Mouse (Mus musculus) midbrain, embryonic 12.5 days (tissue): ENCODE measurements around the gene Zfp282. TPM values are rescaled to one million over a fixed set of nuclear protein-coding genes. Genes with fewer than 3 reads are reported as not detected.

Experiments used
- ATAC-seq: fragments of 200-750 bp; cut with Nextera tagmentation; 2 replicates; pipeline ENCODE4 v1.8.0; 2017; ENCODE audit warnings: low read depth, moderate TSS enrichment, moderate library complexity; ENCODE audit not compliant: low FRiP score
- H3K27ac ChIP-seq: fragments of 300-500 bp; sonication (generic); replicated peaks from 2 replicates; pipeline ENCODE4 v1.5.1; 2016; ENCODE audit warnings: mild to moderate bottlenecking
- H3K27me3 ChIP-seq: fragments of 300-500 bp; sonication (generic); 2 replicates; pipeline ENCODE4 v1.6.1; 2016; ENCODE audit warnings: mild to moderate bottlenecking
- H3K36me3 ChIP-seq: fragments of 300-500 bp; sonication (generic); 2 replicates; pipeline ENCODE4 v1.6.1; 2016
- H3K4me1 ChIP-seq: fragments of 300-500 bp; sonication (generic); 2 replicates; pipeline ENCODE4 v1.6.1; 2016
- H3K4me2 ChIP-seq: fragments of 300-500 bp; sonication (generic); replicated peaks from 2 replicates; pipeline ENCODE4 v1.6.1; 2016; ENCODE audit warnings: mild to moderate bottlenecking, moderate library complexity
- H3K4me3 ChIP-seq: fragments of 300-500 bp; sonication (generic); 2 replicates; pipeline ENCODE4 v1.5.1; 2016; ENCODE audit warnings: mild to moderate bottlenecking
- H3K9ac ChIP-seq: fragments of 300-500 bp; sonication (generic); replicated peaks from 2 replicates; pipeline ENCODE4 v1.6.1; 2016; ENCODE audit warnings: mild to moderate bottlenecking, moderate library complexity
- H3K9me3 ChIP-seq: fragments of 300-500 bp; sonication (generic); 2 replicates; pipeline ENCODE4 v1.6.1; 2016; ENCODE audit warnings: mild to moderate bottlenecking
- WGBS: fragments of 180-500 bp; shearing (Covaris S2); methylation state at CpG from one replicate; pipeline ENCODE4 v1.1.7; 2016; 5-methylcytosine and 5-hydroxymethylcytosine counted together
- polyA plus RNA-seq: library from polyadenylated mRNA; unstranded; fragments of >200 nt; fragmentation: Nextera tagmentation; extraction: Ambion mirVana; gene quantifications from 2 replicates; pipeline ENCODE4 v1.2.1, GENCODE M21; 2016

The Zfp282 gene
- polyA plus RNA-seq, 1 experiment from 2014 or later, result 27.7 TPM

GRCm38 (mm10) chr6:47904361-47904760, 27.4 kb downstream of the Zfp282 start:
- no peak overlapping the region for H3K27ac ChIP-seq
- ATAC-seq, result no peak
- H3K9me3 ChIP-seq, result no peaks in the 10 kb centered on the region
- peaks cover 82% of the 10 kb centered on the region for H3K36me3 ChIP-seq
- H3K9ac ChIP-seq, result no peak overlapping the region
- 36% methylated on average over 19 of the region's 19 CpGs for WGBS
- no peak overlapping the region for H3K4me3 ChIP-seq
- H3K4me1 ChIP-seq, result no peaks in the 10 kb centered on the region
- H3K27me3 ChIP-seq, result peaks cover 31% of the 10 kb centered on the region
- H3K4me2 ChIP-seq, result no peak overlapping the region

- Histone ChIP-seq H3K4me2 (no peak overlapping the region), H3K27me3 (peaks cover 31% of the 10 kb centered on the region), H3K4me1 (no peaks in the 10 kb centered on the region), H3K36me3 (peaks cover 74% of the 10 kb centered on the region), H3K27ac (no peak overlapping the region), H3K9me3 (no peaks in the 10 kb centered on the region), H3K4me3 (no peak overlapping the region), H3K9ac (no peak overlapping the region)
- 54% methylated on average over 44 of the region's 44 CpGs for whole genome bisulfite sequencing
- no peak for ATAC-seq
Observed at GRCm38 (mm10) chr6:47904917-47905695, 28.1 kb downstream of the Zfp282 start.

- Histone ChIP-seq H3K4me3 (no peak overlapping the region), H3K9ac (no peak overlapping the region), H3K9me3 (no peaks in the 10 kb centered on the region), H3K4me1 (no peaks in the 10 kb centered on the region), H3K27ac (no peak overlapping the region), H3K36me3 (peaks cover 62% of the 10 kb centered on the region), H3K27me3 (peaks cover 31% of the 10 kb centered on the region), H3K4me2 (no peak overlapping the region)
- 97% methylated on average over 5 of the region's 5 CpGs for WGBS
- no peak for ATAC-seq
Observed at GRCm38 (mm10) chr6:47906326-47906725, 29.3 kb downstream of the Zfp282 start.

GRCm38 (mm10) chr6:47909007-47909406, 32.0 kb downstream of the Zfp282 start:
- no peak overlapping the region for H3K4me2 ChIP-seq
- H3K9me3 ChIP-seq, result no peaks in the 10 kb centered on the region
- H3K27me3 ChIP-seq, result peaks cover 15% of the 10 kb centered on the region
- H3K9ac ChIP-seq, result no peak overlapping the region
- peaks cover 46% of the 10 kb centered on the region for H3K36me3 ChIP-seq
- no peaks in the 10 kb centered on the region for H3K4me1 ChIP-seq
- no peak overlapping the region for H3K4me3 ChIP-seq
- no peak overlapping the region for H3K27ac ChIP-seq
- WGBS, result 94% methylated on average over 1 of the region's 1 CpGs
- ATAC-seq, result no peak

- H3K27ac ChIP-seq, result no peak overlapping the region
- H3K36me3 ChIP-seq, result peaks cover 20% of the 10 kb centered on the region
- no peaks in the 10 kb centered on the region for H3K27me3 ChIP-seq
- WGBS, result 67% methylated on average over 1 of the region's 1 CpGs
- no peak overlapping the region for H3K9ac ChIP-seq
- no peaks in the 10 kb centered on the region for H3K9me3 ChIP-seq
- H3K4me2 ChIP-seq, result no peak overlapping the region
- H3K4me3 ChIP-seq, result no peak overlapping the region
- no peak for ATAC-seq
- H3K4me1 ChIP-seq, result no peaks in the 10 kb centered on the region
Observed at GRCm38 (mm10) chr6:47911650-47912049, 34.6 kb downstream of the Zfp282 start.

GRCm38 (mm10) chr6:47912991-47913390, 36.0 kb downstream of the Zfp282 start:
- no peak for ATAC-seq
- Histone ChIP-seq H3K4me2 (no peak overlapping the region), H3K9ac (no peak overlapping the region), H3K9me3 (no peaks in the 10 kb centered on the region), H3K4me3 (no peak overlapping the region), H3K27me3 (no peaks in the 10 kb centered on the region), H3K4me1 (no peaks in the 10 kb centered on the region), H3K27ac (no peak overlapping the region), H3K36me3 (peaks cover 8% of the 10 kb centered on the region; the same call in 1 of the 2 replicates)
- WGBS, result 74% methylated on average over 3 of the region's 3 CpGs

- Histone ChIP-seq H3K4me3 (no peak overlapping the region), H3K9me3 (no peaks in the 10 kb centered on the region), H3K4me1 (peaks cover 14% of the 10 kb centered on the region), H3K27ac (no peak overlapping the region), H3K9ac (no peak overlapping the region), H3K4me2 (no peak overlapping the region), H3K27me3 (no peaks in the 10 kb centered on the region), H3K36me3 (no peaks in the 10 kb centered on the region)
- 88% methylated on average over 5 of the region's 5 CpGs for WGBS
- no peak for ATAC-seq
Observed at GRCm38 (mm10) chr6:47917051-47917450, 40.0 kb downstream of the Zfp282 start.

GRCm38 (mm10) chr6:47918768-47919274, 41.8 kb downstream of the Zfp282 start:
- Histone ChIP-seq H3K9ac (no peak overlapping the region), H3K27me3 (no peaks in the 10 kb centered on the region), H3K27ac (no peak overlapping the region), H3K4me1 (peaks cover 16% of the 10 kb centered on the region), H3K9me3 (no peaks in the 10 kb centered on the region), H3K4me2 (no peak overlapping the region), H3K36me3 (no peaks in the 10 kb centered on the region), H3K4me3 (no peak overlapping the region)
- WGBS, result 79% methylated on average over 3 of the region's 3 CpGs
- no peak for ATAC-seq

- peak; percentile 45; the same call in 1 of the 2 replicates for ATAC-seq
- Histone ChIP-seq H3K4me3 (peak overlapping the region; percentile 87), H3K9me3 (no peaks in the 10 kb centered on the region), H3K4me1 (peaks cover 16% of the 10 kb centered on the region), H3K36me3 (no peaks in the 10 kb centered on the region), H3K4me2 (peak overlapping the region; percentile 72), H3K27me3 (no peaks in the 10 kb centered on the region), H3K9ac (peak overlapping the region; percentile 82), H3K27ac (peak overlapping the region; percentile 96)
- 29% methylated on average over 11 of the region's 11 CpGs for WGBS
Observed at GRCm38 (mm10) chr6:47919646-47920446, 42.8 kb downstream of the Zfp282 start.

- Histone ChIP-seq H3K4me2 (peak within 1 kb of the TSS; percentile 72), H3K9me3 (no peaks in the 10 kb centered on the region), H3K4me3 (peak within 1 kb of the TSS; percentile 87), H3K4me1 (peaks cover 16% of the 10 kb centered on the region), H3K36me3 (no peaks in the 10 kb centered on the region), H3K9ac (peak within 1 kb of the TSS; percentile 82), H3K27ac (peak within 1 kb of the TSS; percentile 96), H3K27me3 (no peaks in the 10 kb centered on the region)
- WGBS, result under 1% methylated on average over 59 of the region's 67 CpGs
- peak; percentile 95 for ATAC-seq
Observed at GRCm38 (mm10) chr6:47920447-47921340, 43.7 kb downstream of the Zfp282 start, which contains the start of gene Zfp212. Gene Zfp212 (plus strand): TSS chr6:47920476.

- Histone ChIP-seq H3K4me3 (peak overlapping the region; percentile 45), H3K9ac (no peak overlapping the region), H3K4me1 (peaks cover 13% of the 10 kb centered on the region), H3K27me3 (peaks cover 6% of the 10 kb centered on the region; the same call in 1 of the 2 replicates), H3K27ac (no peak overlapping the region), H3K9me3 (no peaks in the 10 kb centered on the region), H3K36me3 (peaks cover 12% of the 10 kb centered on the region; the same call in 1 of the 2 replicates), H3K4me2 (peak overlapping the region; percentile 70)
- WGBS, result 46% methylated on average over 12 of the region's 12 CpGs
- no peak; the same call in 1 of the 2 replicates for ATAC-seq
Observed at GRCm38 (mm10) chr6:47942461-47942860, 65.5 kb downstream of the Zfp282 start.
